Mouse (Mus musculus) myocyte (in vitro differentiated cells): ENCODE results near the gene Klrc3.

ENCODE experiments used
- E2F4 ChIP-seq: IDR thresholded peaks from one replicate; pipeline ENCODE4 v1.6.1; 2011; ENCODE audit warnings: mild to moderate bottlenecking, control low read depth, moderate library complexity; ENCODE audit not compliant: insufficient read depth
- MAX ChIP-seq: IDR thresholded peaks from one replicate; pipeline ENCODE4 v1.6.1; 2011; ENCODE audit warnings: low read depth, mild to moderate bottlenecking, control low read depth
- MYOG ChIP-seq, 3 experiments: IDR thresholded peaks; one replicate each; pipeline ENCODE4 v1.6.1; 2011; ENCODE audit warnings: control low read depth in 2 of 3, low read depth in 2 of 3, mild to moderate bottlenecking in 2 of 3; ENCODE audit not compliant: insufficient read length in 2 of 3, control insufficient read depth in 1 of 3, insufficient read depth in 1 of 3
- POLR2A ChIP-seq: IDR thresholded peaks from one replicate; pipeline ENCODE4 v1.6.1; 2011; ENCODE audit warnings: low read depth, mild to moderate bottlenecking, control low read depth, moderate library complexity; ENCODE audit not compliant: insufficient read length
- USF1 ChIP-seq: IDR thresholded peaks from one replicate; pipeline ENCODE4 v1.6.1; 2011; ENCODE audit warnings: low read depth, mild to moderate bottlenecking, control low read depth, moderate library complexity

DNA sequence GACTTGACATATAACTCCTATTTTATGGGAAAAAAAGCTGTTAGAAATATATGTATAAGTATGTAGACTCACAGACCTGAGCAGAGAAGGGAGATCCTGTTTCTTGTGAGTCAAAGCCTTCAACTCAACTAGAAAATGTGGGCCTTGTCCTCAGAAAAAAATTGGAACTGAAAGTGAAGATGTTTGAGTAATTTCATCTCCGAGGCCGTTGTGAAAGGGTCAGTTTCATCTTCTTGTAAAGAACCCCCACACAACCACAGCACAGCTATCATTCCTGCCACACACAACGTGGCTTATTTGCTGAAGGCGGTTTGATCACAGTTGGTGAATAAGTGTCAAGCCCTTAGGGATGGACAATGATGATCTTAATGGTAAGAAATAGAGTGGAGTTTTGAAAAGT lies 19.4 kb downstream of the Klrc3 start, which contains the start of gene Klrk1:
- TF ChIP-seq MAX (no peak), E2F4 (no peak), MYOG (IDR thresholded peaks at IDR 0.05; ENCODE audit: control insufficient read depth in 1 of 3, insufficient read depth in 1 of 3, insufficient read length in 2 of 3, low read depth in 2 of 3) (no peak), USF1 (no peak), POLR2A (no peak)
